Mouse (Mus musculus): Measurements from ENCODE around the gene Nfic. TPM values are rescaled to one million over a fixed set of nuclear protein-coding genes. Genes with fewer than 3 reads are reported as not detected.

Nfic gene
- total RNA-seq, 1 experiment from 2014 or later: 104 TPM

DNA sequence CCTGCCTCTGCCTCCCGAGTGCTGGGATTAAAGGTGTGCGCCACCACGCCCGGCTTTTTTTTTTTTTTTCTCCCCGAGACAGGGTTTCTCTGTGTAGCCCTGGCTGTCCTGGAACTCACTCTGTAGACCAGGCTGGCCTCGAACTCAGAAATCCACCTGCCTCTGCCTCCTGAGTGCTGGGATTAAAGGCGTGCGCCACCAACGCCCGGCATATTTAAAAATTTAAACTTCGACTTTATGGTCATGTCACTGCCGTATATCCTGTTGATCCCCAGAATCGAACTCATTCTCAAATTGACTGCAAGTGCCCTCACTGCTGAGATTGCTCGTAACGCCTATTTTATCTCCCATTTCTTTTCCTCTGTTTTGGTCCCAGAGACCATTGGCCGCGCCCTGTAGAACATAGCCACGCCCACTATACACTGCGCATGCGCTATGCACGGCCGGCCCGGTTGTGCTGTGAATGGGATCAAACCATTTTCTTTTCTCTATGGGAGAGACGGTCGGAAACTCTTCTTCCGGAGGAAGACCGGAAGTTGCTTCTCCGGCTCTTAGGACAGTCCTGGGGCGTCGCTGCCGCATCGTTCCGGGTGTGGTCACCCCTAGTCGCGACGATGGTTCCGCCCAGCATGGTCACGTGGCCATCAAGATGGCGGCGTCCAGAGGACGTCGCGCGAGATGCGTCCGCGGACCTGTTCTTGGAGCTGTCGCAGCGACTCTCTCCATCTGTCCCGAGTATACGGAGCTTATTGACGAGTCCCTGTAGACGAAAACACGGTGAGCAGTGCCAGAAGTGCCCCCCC is 71.4 kb downstream of the Nfic start, which contains the start of the genes Dohh and Gm48551:
TSS of gene Dohh (plus strand) at position 627 of the 803 bp plus-strand sequence.
TSS of gene Gm48551 (plus strand) at position 665 of the 803 bp plus-strand sequence.
- peak; percentile 99 for DNase-seq

- no peak for DNase-seq
Observed at GRCm38 (mm10) chr10:81382039-81382438, 73.4 kb downstream of the Nfic start.

DNA sequence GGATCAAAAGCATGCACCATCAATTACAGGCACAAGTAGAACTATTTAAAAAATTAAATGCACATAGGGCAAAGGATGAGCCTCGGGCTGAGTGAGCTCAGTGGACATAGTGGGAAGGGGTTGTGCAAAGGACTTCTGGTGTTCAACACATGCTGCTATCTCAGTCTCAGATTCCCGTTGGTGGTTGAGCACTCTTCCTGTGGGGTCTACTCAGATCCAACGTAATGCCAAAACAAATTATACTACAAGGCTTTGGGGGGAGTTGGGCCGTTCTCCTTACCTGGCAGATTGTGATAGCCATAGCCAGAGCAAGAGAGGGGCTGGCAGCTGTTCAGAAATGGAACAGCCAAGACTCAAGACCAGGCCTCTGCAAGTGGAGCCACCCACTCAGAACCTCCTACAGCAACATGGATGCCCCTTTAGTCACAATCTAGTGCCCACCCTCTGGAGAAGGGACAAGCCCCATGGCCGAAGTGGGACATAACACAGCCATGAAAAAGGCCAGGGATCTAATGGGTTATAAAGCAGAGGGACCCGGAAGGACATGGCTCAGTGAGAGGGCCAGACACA is 75.5 kb downstream of the Nfic start:
- DNase-seq: no peak

GRCm38 (mm10) chr10:81379183-81379553 is 76.3 kb downstream of the Nfic start:
- no peak for DNase-seq

DNA sequence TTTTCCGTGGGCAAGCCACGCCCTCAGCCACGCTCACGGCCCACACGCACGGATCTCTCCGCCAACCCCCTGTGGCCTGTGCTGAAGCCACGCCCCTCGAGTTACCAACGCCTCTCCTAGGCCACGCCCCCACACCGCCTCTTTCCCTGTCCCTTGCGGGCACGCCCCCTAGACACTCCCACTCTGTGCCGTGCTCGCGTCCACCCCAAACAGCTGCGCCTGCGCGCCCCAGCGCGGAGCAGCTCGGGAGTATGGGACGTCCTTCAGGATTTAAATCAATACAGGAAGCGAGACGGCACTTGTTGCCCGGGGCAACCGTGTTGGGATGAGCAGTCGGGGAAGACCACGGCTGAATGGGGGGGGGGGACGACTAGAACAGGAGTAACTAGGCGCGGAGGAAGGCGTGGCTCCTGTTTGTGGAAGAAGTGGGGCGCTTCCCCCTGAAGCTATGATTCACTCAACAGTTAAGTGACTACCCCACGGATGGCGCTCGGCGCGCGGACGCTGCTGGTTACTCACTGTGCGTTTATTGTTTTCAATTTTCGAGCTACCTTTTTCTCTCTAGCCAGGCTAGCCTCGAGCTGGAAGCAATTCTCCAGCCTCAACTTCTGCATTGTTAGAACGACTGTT is 76.8 kb downstream of the Nfic start:
- peak; percentile 100 for DNase-seq

GRCm38 (mm10) chr10:81377793-81378552 is 77.5 kb downstream of the Nfic start, which contains the start of gene Fzr1:
Fzr1 (minus strand) TSS chr10:81378516.
- peak; percentile 65 for DNase-seq

GRCm38 (mm10) chr10:81377362-81377664 is 78.1 kb downstream of the Nfic start:
- DNase-seq: no peak

DNA sequence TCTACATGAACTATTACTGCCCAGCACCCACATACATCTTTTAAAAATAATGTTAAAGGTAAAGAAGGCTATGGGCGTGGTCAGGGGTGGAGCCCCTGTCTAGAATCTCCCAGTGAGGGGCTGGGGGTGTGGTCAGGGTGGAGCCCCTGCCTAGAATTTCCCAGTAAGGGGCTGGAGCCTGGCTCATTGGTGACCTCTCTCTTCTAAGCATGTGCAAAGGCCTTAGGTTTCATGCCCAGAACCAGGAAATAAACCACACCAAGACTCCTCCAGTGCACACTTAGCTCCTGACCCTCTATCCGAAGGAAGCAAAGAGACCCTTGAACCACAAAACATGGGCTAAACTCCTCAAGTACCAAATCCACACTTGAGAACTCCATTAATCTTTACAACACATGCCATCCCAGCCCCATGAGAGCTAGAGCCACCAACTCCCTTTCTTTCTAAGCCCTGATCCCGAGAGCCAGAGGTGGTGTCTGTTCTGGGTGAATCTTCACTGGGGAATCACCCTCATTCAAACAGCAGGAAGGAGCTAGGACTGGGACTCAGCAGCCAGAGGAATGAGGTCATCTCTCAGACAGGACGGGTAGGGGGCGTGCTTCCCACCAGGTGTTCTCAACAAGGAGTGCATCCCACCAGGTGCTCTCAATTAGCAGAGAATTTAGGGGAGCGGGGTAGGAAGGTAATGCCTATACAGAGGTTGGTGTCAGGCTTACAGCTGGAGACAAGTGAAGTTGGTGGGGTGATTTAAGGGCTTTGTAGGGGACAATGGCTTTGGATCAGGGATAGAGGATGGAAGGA is 78.7 kb downstream of the Nfic start:
- DNase-seq: no peak

- no peak for DNase-seq
Observed at GRCm38 (mm10) chr10:81375322-81375721, 80.1 kb downstream of the Nfic start.

GRCm38 (mm10) chr10:81367207-81367495 is 88.3 kb downstream of the Nfic start:
- DNase-seq: no peak

GRCm38 (mm10) chr10:81366477-81367206 is 88.8 kb downstream of the Nfic start:
- no peak for DNase-seq

DNA sequence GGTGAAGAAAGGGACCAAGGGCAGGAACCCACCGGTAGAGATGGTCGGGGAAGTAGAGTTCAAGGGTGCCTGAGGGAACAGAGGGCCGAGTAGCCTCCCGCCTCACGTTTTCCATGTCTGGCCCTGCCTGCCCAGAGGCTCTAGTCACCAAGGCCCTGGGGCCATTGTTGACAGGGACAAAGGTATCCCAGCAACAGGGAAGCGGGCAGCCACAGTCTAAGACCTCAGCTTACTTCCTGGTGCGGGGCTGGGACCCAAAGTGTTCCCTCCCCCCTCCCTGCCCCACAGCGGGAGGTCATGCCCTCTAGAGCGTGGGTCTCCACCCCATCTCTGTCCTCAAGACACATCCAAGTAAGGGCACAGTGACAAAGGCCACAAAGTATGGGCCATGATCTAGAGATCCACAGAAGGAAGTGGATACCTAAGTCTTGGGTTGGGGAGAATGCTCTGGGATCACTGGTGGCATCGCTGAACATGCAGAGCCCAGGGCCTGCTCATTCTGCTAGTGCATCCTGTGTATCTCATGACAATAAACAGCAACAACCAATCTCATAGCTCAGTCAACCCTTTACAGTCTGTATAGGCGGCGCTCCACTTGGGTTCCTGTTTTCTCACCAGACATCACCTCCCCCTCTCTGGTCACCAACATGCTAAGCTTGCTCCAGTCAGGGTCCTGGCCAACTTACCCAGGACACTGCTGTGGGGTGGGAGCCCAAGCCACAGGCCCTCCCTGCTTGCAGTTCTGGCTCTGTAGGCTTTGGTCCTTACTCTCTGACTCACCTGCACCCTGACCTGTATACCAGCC is 89.6 kb downstream of the Nfic start, which contains the start of gene 4930404N11Rik:
TSS of gene 4930404N11Rik (minus strand) at position 145 of the 805 bp plus-strand sequence.
- no peak for DNase-seq

GRCm38 (mm10) chr10:81365073-81365472 is 90.4 kb downstream of the Nfic start:
- DNase-seq: no peak

GRCm38 (mm10) chr10:81364666-81365065 is 90.8 kb downstream of the Nfic start:
- peak; percentile 70 for DNase-seq

DNA sequence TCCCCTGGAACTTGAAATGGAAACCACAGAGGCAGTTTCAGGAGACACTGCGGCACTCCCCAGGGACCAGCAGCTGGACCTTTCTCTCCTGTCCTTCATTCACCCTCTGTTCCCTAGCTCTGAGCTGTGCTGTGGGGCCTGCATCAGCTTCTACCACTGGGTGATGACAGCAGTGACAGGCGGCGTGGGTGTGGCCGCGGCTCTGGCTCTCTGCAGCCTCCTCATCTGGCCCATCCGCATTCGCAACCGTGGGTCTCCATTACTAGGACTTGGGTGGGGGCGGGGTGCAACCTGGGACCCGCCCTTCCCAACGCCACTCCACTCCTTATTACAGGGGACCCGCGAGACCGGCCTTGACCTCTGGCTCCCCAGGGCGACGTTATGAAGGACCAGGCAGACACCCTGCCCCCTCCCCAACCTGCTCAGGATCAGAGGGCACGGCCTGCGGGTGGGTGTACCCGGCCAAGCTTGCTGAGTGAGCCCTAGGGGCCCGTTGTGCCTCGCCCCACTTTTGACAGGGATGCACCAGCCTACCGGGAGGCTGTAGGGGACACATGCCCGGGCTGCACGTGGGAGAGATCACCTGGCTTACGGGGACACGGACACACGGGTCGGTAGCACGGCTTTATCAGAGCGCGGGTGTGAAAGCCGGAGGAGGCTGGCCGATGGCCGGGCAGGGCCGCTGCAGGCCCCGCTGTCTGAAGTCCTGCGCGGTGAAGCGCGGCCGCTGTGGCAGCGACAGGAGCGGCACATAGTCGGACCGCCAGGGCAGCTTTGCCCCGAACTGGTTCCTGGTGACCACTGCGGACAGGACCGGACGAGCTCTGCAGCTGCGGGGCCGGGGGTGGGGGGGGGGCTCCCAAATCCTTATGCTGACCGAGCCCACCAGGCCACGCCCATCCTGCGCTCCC is 91.7 kb downstream of the Nfic start:
- peak; percentile 63 for DNase-seq

GRCm38 (mm10) chr10:81362336-81362949 is 93.0 kb downstream of the Nfic start:
- DNase-seq: peak; percentile 52

GRCm38 (mm10) chr10:81360721-81361120 is 94.7 kb downstream of the Nfic start:
- DNase-seq: no peak

DNA sequence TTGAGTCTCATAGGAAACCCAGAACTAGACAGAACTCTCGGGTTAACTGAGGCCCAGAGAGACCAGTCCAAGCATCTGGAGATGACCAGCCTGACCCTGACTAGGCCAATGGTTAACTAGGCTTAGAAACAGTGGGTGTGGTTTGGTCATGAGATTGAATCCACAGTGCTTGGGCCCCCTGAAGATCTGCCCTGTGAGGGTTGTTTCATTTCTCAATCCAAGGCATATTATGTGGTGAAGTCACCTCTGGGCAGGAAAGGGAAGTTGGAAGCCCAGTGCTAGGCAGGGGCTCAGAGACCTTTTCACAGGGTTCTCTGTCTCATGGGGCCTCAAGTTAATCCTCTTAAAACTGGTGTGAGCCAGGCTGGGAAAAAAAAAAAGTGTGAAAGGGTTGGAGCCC is 96.6 kb downstream of the Nfic start:
- no peak for DNase-seq

DNA sequence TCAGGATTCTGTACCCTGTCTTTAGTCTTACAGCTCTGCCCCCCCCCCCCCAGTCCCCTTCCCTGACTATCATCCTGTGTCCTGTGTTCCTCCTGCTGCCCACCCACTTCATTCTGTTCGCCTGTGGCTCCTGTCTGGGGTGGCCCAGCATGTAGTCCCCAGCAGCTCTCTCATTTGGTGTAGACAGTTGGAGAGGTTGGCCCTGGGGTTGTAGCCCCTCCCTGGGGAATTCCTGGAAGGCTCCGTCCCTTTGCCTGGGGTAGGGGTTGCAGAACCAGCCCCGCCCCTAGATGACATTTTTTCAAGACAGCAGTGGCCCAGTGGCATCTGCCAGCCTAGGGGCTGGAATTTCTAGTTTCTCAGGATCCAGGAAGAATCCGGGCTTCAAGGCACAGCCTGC is 97.2 kb downstream of the Nfic start:
- DNase-seq: no peak
